Mouse (Mus musculus) heart, embryonic 13.5 days (tissue): ENCODE results near the gene Hes7. TPM values are rescaled to one million over a fixed set of nuclear protein-coding genes. Genes with fewer than 3 reads are reported as not detected.

ENCODE experiments used
- ATAC-seq: fragments of 200-750 bp; cut with Nextera tagmentation; 2 replicates; pipeline ENCODE4 v1.8.0; 2017; ENCODE audit warnings: moderate TSS enrichment; ENCODE audit not compliant: insufficient number of reproducible peaks, low FRiP score, low TSS enrichment; ENCODE audit errors: extremely low read depth
- H3K27ac ChIP-seq: fragments of 300-500 bp; sonication (generic); replicated peaks from 2 replicates; pipeline ENCODE4 v1.5.1; 2015; ENCODE audit warnings: moderate library complexity, mild to moderate bottlenecking, inconsistent platforms
- H3K27me3 ChIP-seq: fragments of 300-500 bp; sonication (generic); replicated peaks from 2 replicates; pipeline ENCODE4 v1.6.1; 2015; ENCODE audit warnings: mild to moderate bottlenecking, inconsistent platforms
- H3K36me3 ChIP-seq: fragments of 300-500 bp; sonication (generic); 2 replicates; pipeline ENCODE4 v1.6.1; 2015; ENCODE audit warnings: mild to moderate bottlenecking, inconsistent platforms
- H3K4me1 ChIP-seq: fragments of 300-500 bp; sonication (generic); 2 replicates; pipeline ENCODE4 v1.6.1; 2015; ENCODE audit warnings: inconsistent platforms
- H3K4me2 ChIP-seq: fragments of 300-500 bp; sonication (generic); 2 replicates; pipeline ENCODE4 v1.6.1; 2015; ENCODE audit warnings: inconsistent platforms, mild to moderate bottlenecking, moderate library complexity
- H3K4me3 ChIP-seq: fragments of 300-500 bp; sonication (generic); 2 replicates; pipeline ENCODE4 v1.5.1; 2015; ENCODE audit warnings: moderate library complexity, mild to moderate bottlenecking, inconsistent platforms
- H3K9ac ChIP-seq: fragments of 300-500 bp; sonication (generic); 2 replicates; pipeline ENCODE4 v1.6.1; 2015; ENCODE audit warnings: inconsistent platforms, mild to moderate bottlenecking, moderate library complexity
- H3K9me3 ChIP-seq: fragments of 300-500 bp; sonication (generic); 2 replicates; pipeline ENCODE4 v1.6.1; 2016; ENCODE audit warnings: inconsistent platforms
- whole genome bisulfite sequencing: fragments of 180-500 bp; shearing (Covaris S2); methylation state at CpG from one replicate; pipeline ENCODE4 v1.1.7; 2015; ENCODE audit warnings: mixed read lengths; 5-methylcytosine and 5-hydroxymethylcytosine counted together
- polyA plus RNA-seq: library from polyadenylated mRNA; unstranded; fragments of >200 nt; fragmentation: Nextera tagmentation; extraction: Ambion mirVana; gene quantifications from 2 replicates; pipeline ENCODE4 v1.2.1, GENCODE M21; 2015

Gene Hes7
- polyA plus RNA-seq, result 0.47 and 0.67 TPM in 2 replicates

GRCm38 (mm10) chr11:69120221-69121000 is at the start of gene Hes7:
Gene Hes7, plus strand, starts transcription at chr11:69120404.
- ATAC-seq, result no peak
- 3% methylated on average over 27 of the region's 27 CpGs for WGBS
- Histone ChIP-seq H3K9ac (peak within 1 kb of the TSS; percentile 87), H3K9me3 (no peaks in the 10 kb centered on the region), H3K27me3 (no peaks in the 10 kb centered on the region), H3K27ac (0 out of 2 replicates have a peak within 1 kb of the TSS, but pooled peaks have one; percentile 94), H3K4me3 (peak within 1 kb of the TSS; percentile 89), H3K36me3 (no peaks in the 10 kb centered on the region), H3K4me2 (peak within 1 kb of the TSS; percentile 98), H3K4me1 (peaks cover 43% of the 10 kb centered on the region)

- H3K4me2 ChIP-seq, result peak within 1 kb of the TSS; percentile 81
- WGBS, result under 1% methylated on average over 47 of the region's 47 CpGs
- H3K9ac ChIP-seq, result peak within 1 kb of the TSS; percentile 92
- H3K27ac ChIP-seq, result peak within 1 kb of the TSS; percentile 92
- peak within 1 kb of the TSS; percentile 69 for H3K4me3 ChIP-seq
- ATAC-seq, result peak; percentile 80
- H3K9me3 ChIP-seq, result no peaks in the 10 kb centered on the region
- no peaks in the 10 kb centered on the region for H3K36me3 ChIP-seq
- H3K27me3 ChIP-seq, result no peaks in the 10 kb centered on the region
- peaks cover 56% of the 10 kb centered on the region for H3K4me1 ChIP-seq
Observed at GRCm38 (mm10) chr11:69070590-69071222, 49.5 kb upstream of the Hes7 start, which contains the start of gene Tmem107. Gene Tmem107, plus strand, starts transcription at chr11:69070806.

- H3K27me3 ChIP-seq, result no peaks in the 10 kb centered on the region
- no peaks in the 10 kb centered on the region for H3K9me3 ChIP-seq
- 28% methylated on average over 9 of the region's 9 CpGs for WGBS
- H3K9ac ChIP-seq, result peak overlapping the region; percentile 92
- no peak for ATAC-seq
- H3K36me3 ChIP-seq, result no peaks in the 10 kb centered on the region
- H3K4me1 ChIP-seq, result peaks cover 51% of the 10 kb centered on the region
- H3K4me2 ChIP-seq, result peak overlapping the region; percentile 81
- peak overlapping the region; percentile 69 for H3K4me3 ChIP-seq
- H3K27ac ChIP-seq, result peak overlapping the region; percentile 92
Observed at GRCm38 (mm10) chr11:69071262-69071661, 48.9 kb upstream of the Hes7 start.

GRCm38 (mm10) chr11:69072234-69072633 is 48.0 kb upstream of the Hes7 start:
- peak overlapping the region; percentile 84 for H3K27ac ChIP-seq
- no peaks in the 10 kb centered on the region for H3K9me3 ChIP-seq
- H3K9ac ChIP-seq, result peak overlapping the region; percentile 83
- H3K4me3 ChIP-seq, result peak overlapping the region; percentile 44
- 79% methylated on average over 11 of the region's 11 CpGs for WGBS
- no peaks in the 10 kb centered on the region for H3K36me3 ChIP-seq
- H3K4me1 ChIP-seq, result peaks cover 43% of the 10 kb centered on the region
- H3K4me2 ChIP-seq, result peak overlapping the region; percentile 69
- no peak for ATAC-seq
- H3K27me3 ChIP-seq, result no peaks in the 10 kb centered on the region

GRCm38 (mm10) chr11:69072666-69073064 is 47.5 kb upstream of the Hes7 start:
- no peaks in the 10 kb centered on the region for H3K27me3 ChIP-seq
- no peak for ATAC-seq
- H3K4me2 ChIP-seq, result peak overlapping the region; percentile 69
- WGBS, result 14% methylated on average over 9 of the region's 9 CpGs
- H3K9me3 ChIP-seq, result no peaks in the 10 kb centered on the region
- H3K4me3 ChIP-seq, result peak overlapping the region; percentile 44
- peaks cover 38% of the 10 kb centered on the region for H3K4me1 ChIP-seq
- H3K36me3 ChIP-seq, result no peaks in the 10 kb centered on the region
- H3K9ac ChIP-seq, result peak overlapping the region; percentile 83
- peak overlapping the region; percentile 84 for H3K27ac ChIP-seq

- under 1% methylated on average over 14 of the region's 14 CpGs for WGBS
Observed at GRCm38 (mm10) chr11:69073065-69073888, 46.9 kb upstream of the Hes7 start.

GRCm38 (mm10) chr11:69073951-69074775 is 46.0 kb upstream of the Hes7 start:
- Histone ChIP-seq H3K4me1 (peaks cover 36% of the 10 kb centered on the region), H3K4me2 (peak overlapping the region; percentile 69; the same call in 1 of the 2 replicates), H3K27ac (peak overlapping the region; percentile 84), H3K9ac (peak overlapping the region; percentile 83), H3K36me3 (no peaks in the 10 kb centered on the region), H3K9me3 (no peaks in the 10 kb centered on the region), H3K27me3 (no peaks in the 10 kb centered on the region), H3K4me3 (no peak overlapping the region)
- no peak for ATAC-seq
- 42% methylated on average over 6 of the region's 6 CpGs for WGBS

More at GRCm38 (mm10) chr11:69073065-69073888, 46.9 kb upstream of the Hes7 start:
- H3K27me3 ChIP-seq, result no peaks in the 10 kb centered on the region
- peaks cover 36% of the 10 kb centered on the region for H3K4me1 ChIP-seq
- H3K4me3 ChIP-seq, result peak overlapping the region; percentile 44
- H3K27ac ChIP-seq, result peak overlapping the region; percentile 84
- no peaks in the 10 kb centered on the region for H3K36me3 ChIP-seq
- peak; percentile 30; the same call in 1 of the 2 replicates for ATAC-seq
- H3K9ac ChIP-seq, result peak overlapping the region; percentile 83
- H3K4me2 ChIP-seq, result peak overlapping the region; percentile 69
- no peaks in the 10 kb centered on the region for H3K9me3 ChIP-seq

GRCm38 (mm10) chr11:69074776-69075069 is 45.5 kb upstream of the Hes7 start:
- 0 out of 2 replicates have a peak overlapping the region, but pooled peaks have one; percentile 83 for H3K9ac ChIP-seq
- no peak for ATAC-seq
- H3K4me2 ChIP-seq, result no peak overlapping the region
- no peaks in the 10 kb centered on the region for H3K27me3 ChIP-seq
- no peak overlapping the region for H3K4me3 ChIP-seq
- WGBS, result 52% methylated on average over 2 of the region's 2 CpGs
- H3K4me1 ChIP-seq, result peaks cover 36% of the 10 kb centered on the region
- no peaks in the 10 kb centered on the region for H3K36me3 ChIP-seq
- no peaks in the 10 kb centered on the region for H3K9me3 ChIP-seq
- peak overlapping the region; percentile 84; the same call in 1 of the 2 replicates for H3K27ac ChIP-seq

- Histone ChIP-seq H3K27me3 (no peaks in the 10 kb centered on the region), H3K4me2 (no peak overlapping the region), H3K27ac (no peak overlapping the region), H3K4me3 (no peak overlapping the region), H3K9ac (no peak overlapping the region), H3K36me3 (no peaks in the 10 kb centered on the region), H3K9me3 (no peaks in the 10 kb centered on the region), H3K4me1 (peaks cover 31% of the 10 kb centered on the region)
- WGBS, result 48% methylated on average over 9 of the region's 9 CpGs
- ATAC-seq, result no peak
Observed at GRCm38 (mm10) chr11:69075764-69076479, 44.3 kb upstream of the Hes7 start.

- 71% methylated on average over 5 of the region's 5 CpGs for WGBS
- H3K4me2 ChIP-seq, result no peak overlapping the region
- no peak overlapping the region for H3K27ac ChIP-seq
- no peak for ATAC-seq
- no peaks in the 10 kb centered on the region for H3K36me3 ChIP-seq
- H3K4me1 ChIP-seq, result peaks cover 25% of the 10 kb centered on the region
- H3K4me3 ChIP-seq, result no peak overlapping the region
- no peaks in the 10 kb centered on the region for H3K9me3 ChIP-seq
- no peaks in the 10 kb centered on the region for H3K27me3 ChIP-seq
- peak overlapping the region; percentile 35; the same call in 1 of the 2 replicates for H3K9ac ChIP-seq
Observed at GRCm38 (mm10) chr11:69076572-69076971, 43.6 kb upstream of the Hes7 start.
